Mouse (Mus musculus) liver, embryonic 14.5 days (tissue): ENCODE measurements at regions not wholly inside any gene's neighbourhood (a gene's known extent, or its start where the extent isn't known, plus 50 kb on each side); places are given as distances from the start of the nearest gene placed in this dataset.

Experiments used
- ATAC-seq: fragments of 200-750 bp; cut with Nextera tagmentation; 2 replicates; pipeline ENCODE4 v1.8.0; 2017; ENCODE audit warnings: moderate number of reproducible peaks, mild to moderate bottlenecking, moderate library complexity; ENCODE audit not compliant: insufficient read depth
- DNase-seq, 3 experiments: peaks; one replicate each; pipeline ENCODE4 v3.0.0-alpha.2; 2012 to 2013; ENCODE audit warnings: low read depth in 3 of 3, low spot score in 3 of 3
- H3K27ac ChIP-seq: fragments of 300-500 bp; sonication (generic); 2 replicates; pipeline ENCODE4 v1.5.1; 2014; ENCODE audit warnings: moderate library complexity, mild to moderate bottlenecking, control low read depth, inconsistent platforms
- H3K27me3 ChIP-seq: fragments of 300-500 bp; sonication (generic); 2 replicates; pipeline ENCODE4 v1.6.1; 2014; ENCODE audit warnings: mild to moderate bottlenecking, low read length, moderate library complexity; ENCODE audit not compliant: control insufficient read depth, insufficient read depth
- H3K36me3 ChIP-seq: fragments of 300-500 bp; sonication (generic); replicated peaks from 2 replicates; pipeline ENCODE4 v1.6.1; 2014; ENCODE audit warnings: low read depth; ENCODE audit not compliant: control insufficient read depth, insufficient read depth
- H3K4me1 ChIP-seq, 2 experiments: fragments of 200-500 bp in 1 of 2; fragments of 300-500 bp in 1 of 2; sonication (generic) in 1 of 2; replicated peaks; 2 replicates each; pipeline ENCODE4 v1.6.1; 2012 to 2014; ENCODE audit warnings: antibody characterized with exemption in 1 of 2, inconsistent platforms in 1 of 2, low read length in 1 of 2; ENCODE audit not compliant: control insufficient read depth in 2 of 2, insufficient read depth in 2 of 2
- H3K4me2 ChIP-seq: fragments of 300-500 bp; sonication (generic); 2 replicates; pipeline ENCODE4 v1.6.1; 2014; ENCODE audit warnings: low read depth, mild to moderate bottlenecking, control low read depth, moderate library complexity
- H3K4me3 ChIP-seq, 2 experiments: fragments of 200-500 bp in 1 of 2; fragments of 300-500 bp in 1 of 2; sonication (generic) in 1 of 2; 2 replicates each; pipeline ENCODE4 v1.5.1; 2012 to 2014; ENCODE audit warnings: low read depth in 2 of 2, low read length in 2 of 2, mild to moderate bottlenecking in 2 of 2, control low read depth in 1 of 2, inconsistent platforms in 1 of 2, moderate library complexity in 1 of 2; ENCODE audit not compliant: insufficient read depth in 1 of 2
- H3K9ac ChIP-seq: fragments of 300-500 bp; sonication (generic); replicated peaks from 2 replicates; pipeline ENCODE4 v1.6.1; 2014; ENCODE audit warnings: mild to moderate bottlenecking, control low read depth, moderate library complexity
- H3K9me3 ChIP-seq: fragments of 300-500 bp; sonication (generic); 2 replicates; pipeline ENCODE4 v1.6.1; 2016; ENCODE audit warnings: low read length, mixed read lengths; ENCODE audit not compliant: control insufficient read depth
- CTCF ChIP-seq: IDR thresholded peaks from 2 replicates; pipeline ENCODE4 v1.5.1; 2016; ENCODE audit warnings: antibody characterized with exemption, low read depth, control low read depth
- EP300 ChIP-seq: IDR thresholded peaks from 2 replicates; pipeline ENCODE4 v1.6.1; 2016; ENCODE audit warnings: antibody characterized with exemption, low read depth
- WGBS: fragments of 180-500 bp; shearing (Covaris S2); extraction: QIAGEN DNeasy Blood & Tissue Kit; methylation state at CpG from one replicate; pipeline ENCODE4 v1.1.7; 2014; ENCODE audit not compliant: insufficient replicate concordance; 5-methylcytosine and 5-hydroxymethylcytosine counted together

GRCm38 (mm10) chr1:90501373-90501772, 101.4 kb upstream of the Cops8 start:
- ATAC-seq (no peak), DNase-seq (no peak)
- H3K36me3 ChIP-seq = no peaks in the 10 kb centered on the region
- 0 out of 4 replicates have a peak, but pooled peaks cover 0 to 5% of the 10 kb centered on the region in 2 experiments for H3K4me1 ChIP-seq
- H3K9me3 ChIP-seq = no peaks in the 10 kb centered on the region
- TF ChIP-seq EP300 (no peak), CTCF (no peak)
- no peak overlapping the region for H3K4me2 ChIP-seq
- no peak overlapping the region for H3K9ac ChIP-seq
- H3K27me3 ChIP-seq = no peaks in the 10 kb centered on the region
- H3K27ac ChIP-seq = no peak overlapping the region
- no peak overlapping the region for H3K4me3 ChIP-seq

- DNase-seq = no peak
- no peak for ATAC-seq
- Histone ChIP-seq H3K9me3 (no peaks in the 10 kb centered on the region), H3K4me2 (no peak overlapping the region), H3K36me3 (no peaks in the 10 kb centered on the region), H3K27ac (no peak overlapping the region), H3K4me1 (0 out of 4 replicates have a peak, but pooled peaks cover 0 to 5% of the 10 kb centered on the region in 2 experiments), H3K4me3 (no peak overlapping the region), H3K27me3 (no peaks in the 10 kb centered on the region), H3K9ac (no peak overlapping the region)
- TF ChIP-seq CTCF (no peak), EP300 (no peak)
- WGBS = 52% methylated on average over 3 of the region's 3 CpGs
Observed at GRCm38 (mm10) chr1:90502371-90502770, 100.4 kb upstream of the Cops8 start.

DNA sequence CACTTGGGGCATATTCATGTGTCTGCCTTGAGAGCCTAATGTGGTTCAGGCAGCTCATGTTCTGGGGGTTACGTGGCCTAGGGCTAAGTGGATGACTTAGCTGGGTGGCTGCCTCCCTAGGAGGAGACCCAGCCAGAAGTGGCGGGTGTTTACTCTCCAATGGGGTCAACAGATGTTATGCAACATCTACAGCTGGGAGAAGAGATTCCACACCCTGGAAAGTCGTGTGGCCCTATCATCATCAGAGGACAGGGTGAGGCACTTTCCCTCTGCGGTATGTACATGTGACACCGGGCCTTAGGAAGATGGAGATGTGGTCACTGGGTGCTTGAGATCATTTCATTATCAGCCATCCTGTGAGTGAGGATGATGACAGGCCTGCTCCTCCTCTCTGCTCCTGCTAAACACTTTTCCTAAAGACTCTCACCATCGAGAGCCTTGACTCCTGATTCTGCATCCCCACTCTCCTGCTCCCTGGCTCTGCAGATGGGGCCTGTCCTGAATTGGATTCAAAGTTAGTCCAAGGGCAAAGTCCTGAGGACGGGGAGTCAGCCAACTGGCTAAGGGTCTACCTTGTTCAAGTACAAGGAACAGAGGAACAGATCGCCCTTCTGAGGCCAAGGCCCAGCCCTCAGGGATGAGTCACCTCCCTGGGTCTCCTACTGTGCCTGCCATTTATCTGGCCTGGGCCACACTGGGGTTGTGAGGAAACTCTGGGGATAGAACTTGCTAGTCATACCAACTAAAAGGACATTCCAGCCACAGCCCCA, 99.8 kb upstream of the Cops8 start:
- DNase-seq = no peak
- ATAC-seq = no peak
- H3K36me3 ChIP-seq = no peaks in the 10 kb centered on the region
- H3K27ac ChIP-seq = no peak overlapping the region
- H3K4me2 ChIP-seq = no peak overlapping the region
- no peaks in the 10 kb centered on the region for H3K27me3 ChIP-seq
- H3K4me3 ChIP-seq = no peak overlapping the region
- H3K9me3 ChIP-seq = no peaks in the 10 kb centered on the region
- TF ChIP-seq CTCF (no peak), EP300 (no peak)
- H3K4me1 ChIP-seq = 0 out of 4 replicates have a peak, but pooled peaks cover 0 to 5% of the 10 kb centered on the region in 2 experiments
- H3K9ac ChIP-seq = no peak overlapping the region
- 47% methylated on average over 8 of the region's 8 CpGs for WGBS

GRCm38 (mm10) chr1:90504583-90505080, 98.1 kb upstream of the Cops8 start:
- no peak overlapping the region for H3K4me3 ChIP-seq
- no peaks in the 10 kb centered on the region for H3K36me3 ChIP-seq
- TF ChIP-seq CTCF = no peak
- no peak for DNase-seq
- H3K4me2 ChIP-seq = no peak overlapping the region
- ATAC-seq = no peak
- no peaks in the 10 kb centered on the region for H3K27me3 ChIP-seq
- 0 out of 4 replicates have a peak, but pooled peaks cover 0 to 5% of the 10 kb centered on the region in 2 experiments for H3K4me1 ChIP-seq
- 12% methylated on average over 8 of the region's 8 CpGs for WGBS
- no peaks in the 10 kb centered on the region for H3K9me3 ChIP-seq
- no peak overlapping the region for H3K27ac ChIP-seq
- no peak overlapping the region for H3K9ac ChIP-seq

- Histone ChIP-seq H3K36me3 (no peaks in the 10 kb centered on the region), H3K4me1 (0 out of 4 replicates have a peak, but pooled peaks cover 0 to 5% of the 10 kb centered on the region in 2 experiments), H3K4me3 (no peak overlapping the region), H3K4me2 (no peak overlapping the region), H3K27ac (no peak overlapping the region), H3K27me3 (no peaks in the 10 kb centered on the region), H3K9me3 (no peaks in the 10 kb centered on the region), H3K9ac (no peak overlapping the region)
- DNase-seq = no peak
- ATAC-seq = no peak
- WGBS = 24% methylated on average over 3 of the region's 3 CpGs
- TF ChIP-seq CTCF (no peak), EP300 (no peak)
Observed at GRCm38 (mm10) chr1:90505599-90505998, 97.2 kb upstream of the Cops8 start.
